ENCODE assay signal across 18 mouse cellular contexts in genomic region chr3:152832436-152832835, GRCm38 (mm10).
"Had no signal": no experiment of that assay in that cellular context is flagged by ENCODE, and none has a peak within 500 bp of the region (broad histone marks: within the 10 kb centered on the region; RNA-seq: fewer than 3 reads in every experiment).

No protein-coding gene starts in this region.

- H3K36me3 ChIP-seq: liver, embryonic 15.5 days; lung, embryonic 15.5 days; midbrain, embryonic 13.5 days; midbrain, embryonic 15.5 days; stomach, embryonic 15.5 days had no signal

- H3K4me2 ChIP-seq: liver, embryonic 15.5 days; lung, embryonic 15.5 days; midbrain, embryonic 11.5 days; midbrain, embryonic 13.5 days; midbrain, embryonic 15.5 days; stomach, embryonic 15.5 days had no signal

- H3K4me3 ChIP-seq: liver, embryonic 15.5 days; lung, embryonic 15.5 days; megakaryocyte, embryonic 14.5 days; midbrain, embryonic 13.5 days; midbrain, embryonic 15.5 days; stomach, embryonic 15.5 days had no signal

- ATAC-seq: liver, postnatal 0 days; lung, postnatal 0 days; midbrain, embryonic 13.5 days; midbrain, embryonic 15.5 days had no signal

- H3K27me3 ChIP-seq: liver, embryonic 15.5 days; lung, embryonic 15.5 days; midbrain, embryonic 13.5 days; midbrain, embryonic 15.5 days; stomach, embryonic 15.5 days had no signal

- H3K27ac ChIP-seq: liver, embryonic 15.5 days; lung, embryonic 15.5 days; macrophage; midbrain, embryonic 13.5 days; midbrain, embryonic 15.5 days; stomach, embryonic 15.5 days; stomach, postnatal 0 days had no signal

- H3K9me3 ChIP-seq: liver, embryonic 15.5 days; lung, embryonic 15.5 days; midbrain, embryonic 13.5 days; midbrain, embryonic 15.5 days; stomach, embryonic 15.5 days had no signal

- DNase-seq: liver, postnatal 0 days; lung, adult 2 months; lung, postnatal 14 days; lung, postnatal 36 days; right cerebral cortex, postnatal 14 days; thymus, adult 2 months; thymus, postnatal 25 days; thymus, postnatal 4 days had no signal

- H3K9ac ChIP-seq: liver, embryonic 15.5 days; liver, postnatal 0 days; lung, embryonic 15.5 days; midbrain, embryonic 13.5 days; midbrain, embryonic 15.5 days; stomach, embryonic 15.5 days had no signal

- H3K4me1 ChIP-seq: liver, embryonic 15.5 days; lung, embryonic 15.5 days; midbrain, embryonic 15.5 days; stomach, embryonic 15.5 days had no signal
